Mouse (Mus musculus) embryonic facial prominence, embryonic 11.5 days (tissue): ENCODE measurements around the gene Smg6. TPM values are rescaled to one million over a fixed set of nuclear protein-coding genes. Genes with fewer than 3 reads are reported as not detected.
A peak's percentile ranks its signal among the peaks of the same experiment; 100 is the strongest.

Experiments
- ATAC-seq: fragments of 200-750 bp; cut with Nextera tagmentation; replicated peaks from 2 replicates; pipeline ENCODE4 v1.8.0; 2017; ENCODE audit warnings: low read depth; ENCODE audit not compliant: insufficient number of reproducible peaks, low FRiP score, low TSS enrichment
- DNase-seq: peaks from one replicate; pipeline ENCODE4 v3.0.0-alpha.2; 2015; ENCODE audit warnings: low spot score
- H3K27ac ChIP-seq: fragments of 300-500 bp; sonication (generic); replicated peaks from 2 replicates; pipeline ENCODE4 v1.5.1; 2014; ENCODE audit warnings: mild to moderate bottlenecking, low read depth, low read length, control low read depth
- H3K27me3 ChIP-seq: fragments of 300-500 bp; sonication (generic); 2 replicates; pipeline ENCODE4 v1.6.1; 2014; ENCODE audit warnings: mild to moderate bottlenecking, low read length, moderate library complexity, mixed read lengths; ENCODE audit not compliant: control insufficient read depth, insufficient read depth
- H3K36me3 ChIP-seq: fragments of 300-500 bp; sonication (generic); replicated peaks from 2 replicates; pipeline ENCODE4 v1.6.1; 2014; ENCODE audit warnings: low read depth, mild to moderate bottlenecking, low read length, moderate library complexity, mixed read lengths; ENCODE audit not compliant: control insufficient read depth, insufficient read depth
- H3K4me1 ChIP-seq: fragments of 300-500 bp; sonication (generic); 2 replicates; pipeline ENCODE4 v1.6.1; 2014; ENCODE audit warnings: low read length, mixed read lengths; ENCODE audit not compliant: control insufficient read depth, insufficient read depth
- H3K4me2 ChIP-seq: fragments of 300-500 bp; sonication (generic); 2 replicates; pipeline ENCODE4 v1.6.1; 2014; ENCODE audit warnings: low read depth, mild to moderate bottlenecking, control low read depth, low read length, moderate library complexity
- H3K4me3 ChIP-seq: fragments of 300-500 bp; sonication (generic); 2 replicates; pipeline ENCODE4 v1.5.1; 2014; ENCODE audit warnings: low read depth, low read length, control low read depth
- H3K9ac ChIP-seq: fragments of 300-500 bp; sonication (generic); replicated peaks from 2 replicates; pipeline ENCODE4 v1.6.1; 2014; ENCODE audit warnings: mild to moderate bottlenecking, control low read depth, low read length
- H3K9me3 ChIP-seq: fragments of 300-500 bp; sonication (generic); replicated peaks from 2 replicates; pipeline ENCODE4 v1.6.1; 2016; ENCODE audit warnings: mild to moderate bottlenecking, low read length, inconsistent platforms, mixed read lengths; ENCODE audit not compliant: control insufficient read depth
- WGBS: fragments of 180-500 bp; shearing (Covaris S2); extraction: QIAGEN DNeasy Blood & Tissue Kit; methylation state at CpG from one replicate; pipeline ENCODE4 v1.1.7; 2014; 5-methylcytosine and 5-hydroxymethylcytosine counted together
- polyA plus RNA-seq: library from polyadenylated mRNA; unstranded; fragments of >200 nt; fragmentation: Nextera tagmentation; extraction: Ambion mirVana; gene quantifications from 2 replicates; pipeline ENCODE4 v1.2.1, GENCODE M21; 2014

Smg6 gene
- polyA plus RNA-seq: 16.8 and 17.9 TPM in 2 replicates

DNA sequence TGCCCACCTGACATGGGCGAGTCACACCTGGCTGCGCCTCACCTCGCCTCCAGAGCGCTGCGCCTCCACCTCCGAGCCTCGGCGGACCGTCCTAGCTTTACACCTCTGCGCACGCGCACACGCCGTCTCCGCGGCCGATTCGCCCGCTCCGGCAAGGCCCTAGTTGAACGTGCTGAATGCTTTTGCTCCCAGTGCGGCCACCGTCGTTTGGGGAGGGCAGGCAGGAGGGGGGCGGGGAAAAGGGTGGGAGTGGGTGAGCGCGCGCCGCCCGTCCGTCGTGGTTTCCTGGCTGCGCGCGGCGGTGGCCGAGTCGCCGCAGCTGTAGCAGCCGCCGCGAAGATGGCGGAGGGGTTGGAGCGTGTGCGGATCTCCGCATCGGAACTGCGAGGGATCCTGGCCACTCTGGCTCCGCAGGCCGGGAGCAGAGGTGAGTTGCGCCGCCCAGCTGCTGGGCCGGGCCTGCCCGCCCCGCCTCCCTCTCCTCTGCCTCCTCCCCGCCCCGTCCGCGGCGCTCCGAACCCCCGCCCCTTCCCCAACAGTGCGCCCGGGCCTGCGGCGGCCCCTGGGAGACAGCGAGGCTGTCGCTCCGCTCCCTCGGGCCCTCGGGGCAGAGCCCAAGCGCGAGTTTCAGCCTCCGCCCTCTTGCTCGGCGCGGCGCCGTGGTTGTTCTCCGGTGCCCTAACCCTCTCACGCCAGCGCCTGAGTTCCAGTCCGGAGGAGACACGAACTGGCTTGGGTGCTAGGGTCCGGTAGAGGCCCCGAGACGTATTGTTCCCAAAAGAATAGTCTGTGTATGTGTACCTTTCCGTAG lies at the start of gene Smg6, which contains the start of gene Srr:
TSS of gene Smg6 (plus strand) at position 247 of the 811 bp plus-strand sequence.
TSS of gene Srr (minus strand) at position 372 of the 811 bp plus-strand sequence.
- WGBS: under 1% methylated on average over 77 of the region's 88 CpGs
- ATAC-seq: peak; percentile 93
- no peaks in the 10 kb centered on the region for H3K9me3 ChIP-seq
- no peaks in the 10 kb centered on the region for H3K4me1 ChIP-seq
- peak within 1 kb of the TSS; percentile 91 for H3K9ac ChIP-seq
- H3K4me2 ChIP-seq: peak within 1 kb of the TSS; percentile 57
- H3K27ac ChIP-seq: peak within 1 kb of the TSS; percentile 97
- H3K36me3 ChIP-seq: no peaks in the 10 kb centered on the region
- H3K4me3 ChIP-seq: peak within 1 kb of the TSS; percentile 87
- DNase-seq: peak; percentile 98
- H3K27me3 ChIP-seq: no peaks in the 10 kb centered on the region

DNA sequence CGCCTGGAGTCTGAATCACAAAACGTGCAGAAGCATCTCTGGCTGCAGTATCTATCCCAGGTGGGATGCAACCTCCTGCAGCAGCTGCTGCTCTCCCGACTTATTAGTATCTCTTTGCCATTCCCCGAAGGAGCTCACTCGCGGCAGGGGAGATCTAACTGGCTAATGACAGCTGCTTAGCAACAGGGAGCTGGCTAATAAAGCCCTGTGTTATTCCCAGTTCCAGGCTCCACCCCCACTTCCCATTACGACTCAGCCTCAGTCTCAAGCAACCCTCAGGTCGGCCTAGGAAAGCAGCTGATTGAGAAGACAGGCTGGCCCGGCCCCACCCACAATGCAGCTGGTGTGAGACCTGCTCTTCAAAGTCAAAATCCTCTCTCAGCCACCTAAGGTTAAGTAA lies 48.8 kb upstream of the Smg6 start:
- WGBS: under 1% methylated on average over 9 of the region's 9 CpGs
- Histone ChIP-seq H3K4me2 (no peak overlapping the region), H3K27ac (0 out of 2 replicates have a peak overlapping the region, but pooled peaks have one; percentile 8), H3K27me3 (no peaks in the 10 kb centered on the region), H3K9me3 (no peaks in the 10 kb centered on the region), H3K4me1 (0 out of 2 replicates have a peak, but pooled peaks cover 3% of the 10 kb centered on the region), H3K36me3 (no peaks in the 10 kb centered on the region), H3K9ac (no peak overlapping the region; the same call in 1 of the 2 replicates), H3K4me3 (no peak overlapping the region)
- ATAC-seq: peak; percentile 84
- peak; percentile 73 for DNase-seq

DNA sequence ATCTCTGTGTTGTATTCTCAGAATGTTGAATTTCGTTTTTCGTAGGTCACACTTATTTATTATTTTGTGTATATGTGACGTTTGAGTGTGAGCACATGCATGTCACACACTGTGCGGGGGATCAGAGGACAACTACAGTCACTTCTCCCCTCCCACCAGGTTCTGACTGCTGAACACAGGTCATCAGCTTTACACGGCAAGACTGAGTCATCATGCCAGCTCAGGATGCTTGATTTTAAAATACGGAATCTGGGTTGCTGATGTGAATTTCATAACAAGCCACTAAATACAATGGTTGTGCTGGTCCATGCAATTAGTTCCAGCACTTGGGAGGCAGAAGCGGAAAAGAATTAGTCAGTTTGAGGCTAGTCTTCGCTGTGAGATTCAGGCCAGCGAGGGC lies 44.6 kb upstream of the Smg6 start:
- Histone ChIP-seq H3K4me1 (0 out of 2 replicates have a peak, but pooled peaks cover 3% of the 10 kb centered on the region), H3K4me2 (no peak overlapping the region), H3K36me3 (no peaks in the 10 kb centered on the region), H3K9ac (no peak overlapping the region), H3K9me3 (no peaks in the 10 kb centered on the region), H3K27ac (no peak overlapping the region), H3K27me3 (no peaks in the 10 kb centered on the region), H3K4me3 (no peak overlapping the region)
- no peak for DNase-seq
- WGBS: 91% methylated on average over 9 of the region's 9 CpGs
- ATAC-seq: no peak

DNA sequence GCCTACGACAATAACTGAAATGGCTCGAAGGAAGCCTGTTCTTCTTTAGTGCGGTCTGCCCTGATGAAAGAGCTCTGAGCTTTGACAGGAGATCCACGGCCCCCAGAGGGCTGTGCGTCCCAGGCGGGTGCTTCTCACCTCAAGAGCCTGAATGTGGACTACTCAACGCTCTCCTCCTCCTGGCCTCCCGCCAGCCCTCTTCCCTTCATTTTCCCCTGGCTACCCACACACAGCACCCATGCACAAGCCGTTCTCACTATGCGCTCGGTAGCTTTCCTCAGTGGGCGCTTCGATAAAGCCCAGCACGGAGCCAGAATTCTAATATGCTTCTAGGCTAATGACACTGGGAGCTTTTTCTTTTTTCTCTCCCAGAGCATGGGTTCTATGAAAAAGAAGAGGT lies 43.6 kb upstream of the Smg6 start:
- 78% methylated on average over 14 of the region's 14 CpGs for WGBS
- no peaks in the 10 kb centered on the region for H3K9me3 ChIP-seq
- H3K9ac ChIP-seq: no peak overlapping the region
- ATAC-seq (no peak), DNase-seq (no peak)
- 0 out of 2 replicates have a peak, but pooled peaks cover under 1% of the 10 kb centered on the region for H3K4me1 ChIP-seq
- no peak overlapping the region for H3K4me3 ChIP-seq
- H3K27ac ChIP-seq: no peak overlapping the region
- no peaks in the 10 kb centered on the region for H3K27me3 ChIP-seq
- H3K4me2 ChIP-seq: no peak overlapping the region
- no peaks in the 10 kb centered on the region for H3K36me3 ChIP-seq

DNA sequence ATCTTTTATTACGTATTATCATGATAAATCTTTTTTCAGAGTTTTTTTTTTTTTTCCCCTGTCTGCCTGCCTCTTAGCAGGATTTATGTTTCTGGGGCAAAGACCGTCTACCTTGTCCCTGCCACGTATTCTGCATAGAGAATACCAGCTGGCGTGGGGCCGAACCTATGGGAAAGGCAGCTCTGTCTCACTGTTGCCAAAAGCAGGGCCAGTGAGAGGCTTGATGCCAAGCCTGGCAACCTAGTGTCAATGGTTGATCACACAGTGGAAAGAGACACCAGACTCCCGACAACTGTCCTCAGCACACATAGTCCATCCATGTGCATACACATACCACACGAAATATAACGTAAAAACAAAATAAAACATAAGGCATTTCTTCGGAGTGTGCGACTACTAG lies 42.5 kb upstream of the Smg6 start:
- H3K9me3 ChIP-seq: no peaks in the 10 kb centered on the region
- H3K4me1 ChIP-seq: no peaks in the 10 kb centered on the region
- H3K27me3 ChIP-seq: no peaks in the 10 kb centered on the region
- no peak overlapping the region for H3K4me2 ChIP-seq
- 93% methylated on average over 10 of the region's 10 CpGs for WGBS
- H3K9ac ChIP-seq: no peak overlapping the region
- no peaks in the 10 kb centered on the region for H3K36me3 ChIP-seq
- DNase-seq: no peak
- H3K4me3 ChIP-seq: no peak overlapping the region
- no peak for ATAC-seq
- H3K27ac ChIP-seq: no peak overlapping the region

DNA sequence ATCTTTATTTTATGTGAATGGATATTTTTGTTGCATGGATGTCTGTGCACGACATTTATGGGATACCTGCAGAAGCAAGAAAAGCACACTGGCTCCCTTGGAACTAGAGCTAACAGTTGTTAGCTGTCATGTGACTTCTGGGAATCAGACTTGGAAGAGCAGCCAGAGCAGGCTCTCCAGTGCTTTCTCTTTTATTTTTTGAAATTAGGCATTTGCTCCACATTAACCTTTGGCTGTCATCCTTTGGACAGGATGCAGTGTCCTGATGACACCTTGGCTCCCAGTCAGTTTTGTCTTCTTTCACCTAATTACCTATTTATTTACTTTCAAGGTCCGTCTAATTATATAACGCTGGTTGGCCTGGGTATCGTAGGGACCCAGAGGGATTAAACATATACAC lies 31.0 kb upstream of the Smg6 start:
- 77% methylated on average over 4 of the region's 4 CpGs for WGBS
- Histone ChIP-seq H3K36me3 (no peaks in the 10 kb centered on the region), H3K4me2 (no peak overlapping the region), H3K4me3 (no peak overlapping the region), H3K9me3 (no peaks in the 10 kb centered on the region), H3K27ac (no peak overlapping the region), H3K9ac (no peak overlapping the region), H3K4me1 (no peaks in the 10 kb centered on the region), H3K27me3 (no peaks in the 10 kb centered on the region)
- DNase-seq (no peak), ATAC-seq (no peak)

DNA sequence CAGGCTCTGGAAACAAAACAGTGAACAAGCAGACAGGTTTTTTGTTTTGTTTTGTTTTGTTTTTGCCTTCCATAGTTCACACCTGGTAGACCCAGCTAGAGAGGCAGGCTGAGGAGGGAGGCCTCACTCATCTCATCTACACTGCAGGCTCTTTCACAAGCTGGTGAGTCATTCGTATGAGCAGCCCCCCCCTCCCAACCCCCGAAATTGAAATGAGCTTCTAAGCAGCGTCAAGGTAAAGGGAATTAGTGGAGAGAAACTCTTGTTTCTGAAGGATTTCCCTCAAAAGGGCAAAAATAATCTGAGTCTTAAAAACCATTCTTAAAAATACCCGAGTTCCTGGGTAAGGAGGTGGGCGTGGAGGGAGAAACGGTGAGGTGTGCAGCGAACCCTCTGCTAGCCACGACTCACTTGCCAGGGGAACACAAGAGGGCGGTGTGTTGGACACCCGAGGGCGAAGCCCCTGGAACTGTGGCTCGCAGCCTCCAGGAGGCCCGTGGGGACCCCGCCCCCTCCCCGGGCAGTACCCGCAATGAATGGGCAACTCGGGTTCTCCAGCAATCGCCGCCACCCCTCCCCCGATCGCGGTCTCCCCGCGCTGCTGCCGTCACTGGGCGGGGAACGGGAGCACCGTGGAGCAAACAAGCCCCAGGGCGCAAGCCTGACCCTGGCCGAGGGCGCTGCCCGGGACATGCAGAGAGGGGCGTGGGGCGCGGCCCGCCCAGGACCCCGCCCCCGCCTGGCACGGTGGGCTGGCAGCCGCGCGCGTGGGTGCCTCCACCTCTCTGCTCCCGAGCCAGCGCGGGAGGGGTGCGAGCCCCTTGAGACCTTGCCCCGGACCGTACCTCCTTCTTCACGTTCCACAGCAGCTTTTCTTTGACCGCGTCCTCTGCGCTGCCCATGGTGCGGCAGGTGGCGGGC lies 29.4 kb upstream of the Smg6 start:
- H3K9ac ChIP-seq: peak overlapping the region; percentile 82
- H3K27ac ChIP-seq: no peak overlapping the region
- H3K9me3 ChIP-seq: no peaks in the 10 kb centered on the region
- DNase-seq: peak; percentile 58
- WGBS: 1% methylated on average over 41 of the region's 55 CpGs
- H3K36me3 ChIP-seq: peaks cover 3% of the 10 kb centered on the region
- peak; percentile 70 for ATAC-seq
- H3K4me2 ChIP-seq: peak overlapping the region; percentile 69
- no peaks in the 10 kb centered on the region for H3K27me3 ChIP-seq
- H3K4me3 ChIP-seq: peak overlapping the region; percentile 72
- no peaks in the 10 kb centered on the region for H3K4me1 ChIP-seq
